Mouse (Mus musculus): ENCODE measurements at regions not wholly inside any gene's neighbourhood (a gene's known extent, or its start where the extent isn't known, plus 50 kb on each side); places are given as distances from the start of the nearest gene placed in this dataset.

GRCm38 (mm10) chr1:169439621-169440020, 91.6 kb downstream of the Nuf2 start:
- ATAC-seq (replicated peaks in 1 of 2; ENCODE audit: insufficient read depth in 1 of 2, low FRiP score in 2 of 2, low TSS enrichment in 1 of 2, low read depth in 1 of 2, poor library complexity in 2 of 2, severe bottlenecking in 2 of 2) = no peak

- no peak for ATAC-seq (replicated peaks in 1 of 2; ENCODE audit: insufficient read depth in 1 of 2, low FRiP score in 2 of 2, low TSS enrichment in 1 of 2, low read depth in 1 of 2, poor library complexity in 2 of 2, severe bottlenecking in 2 of 2)
Observed at GRCm38 (mm10) chr1:169438006-169438405, 93.3 kb downstream of the Nuf2 start.

GRCm38 (mm10) chr1:169422408-169422807, 108.9 kb downstream of the Nuf2 start:
- no peak for ATAC-seq (replicated peaks in 1 of 2; ENCODE audit: insufficient read depth in 1 of 2, low FRiP score in 2 of 2, low TSS enrichment in 1 of 2, low read depth in 1 of 2, poor library complexity in 2 of 2, severe bottlenecking in 2 of 2)

GRCm38 (mm10) chr1:169421671-169422070, 109.6 kb downstream of the Nuf2 start:
- no peak for ATAC-seq (replicated peaks in 1 of 2; ENCODE audit: insufficient read depth in 1 of 2, low FRiP score in 2 of 2, low TSS enrichment in 1 of 2, low read depth in 1 of 2, poor library complexity in 2 of 2, severe bottlenecking in 2 of 2)

GRCm38 (mm10) chr1:169418665-169419045, 112.6 kb downstream of the Nuf2 start:
- ATAC-seq (replicated peaks in 1 of 2; ENCODE audit: insufficient read depth in 1 of 2, low FRiP score in 2 of 2, low TSS enrichment in 1 of 2, low read depth in 1 of 2, poor library complexity in 2 of 2, severe bottlenecking in 2 of 2) = no peak

- ATAC-seq (replicated peaks in 1 of 2; ENCODE audit: insufficient read depth in 1 of 2, low FRiP score in 2 of 2, low TSS enrichment in 1 of 2, low read depth in 1 of 2, poor library complexity in 2 of 2, severe bottlenecking in 2 of 2) = no peak
Observed at GRCm38 (mm10) chr1:169417979-169418664, 113.1 kb downstream of the Nuf2 start.

GRCm38 (mm10) chr1:169416701-169417100, 114.6 kb downstream of the Nuf2 start:
- ATAC-seq (replicated peaks in 1 of 2; ENCODE audit: insufficient read depth in 1 of 2, low FRiP score in 2 of 2, low TSS enrichment in 1 of 2, low read depth in 1 of 2, poor library complexity in 2 of 2, severe bottlenecking in 2 of 2) = no peak

GRCm38 (mm10) chr1:169408120-169408519, 123.1 kb downstream of the Nuf2 start:
- ATAC-seq (replicated peaks in 1 of 2; ENCODE audit: insufficient read depth in 1 of 2, low FRiP score in 2 of 2, low TSS enrichment in 1 of 2, low read depth in 1 of 2, poor library complexity in 2 of 2, severe bottlenecking in 2 of 2) = no peak

- ATAC-seq (replicated peaks in 1 of 2; ENCODE audit: insufficient read depth in 1 of 2, low FRiP score in 2 of 2, low TSS enrichment in 1 of 2, low read depth in 1 of 2, poor library complexity in 2 of 2, severe bottlenecking in 2 of 2) = no peak
Observed at GRCm38 (mm10) chr1:169400841-169401240, 130.4 kb downstream of the Nuf2 start.

GRCm38 (mm10) chr1:169397371-169397770, 133.9 kb downstream of the Nuf2 start:
- ATAC-seq (replicated peaks in 1 of 2; ENCODE audit: insufficient read depth in 1 of 2, low FRiP score in 2 of 2, low TSS enrichment in 1 of 2, low read depth in 1 of 2, poor library complexity in 2 of 2, severe bottlenecking in 2 of 2) = no peak

- no peak for ATAC-seq (replicated peaks in 1 of 2; ENCODE audit: insufficient read depth in 1 of 2, low FRiP score in 2 of 2, low TSS enrichment in 1 of 2, low read depth in 1 of 2, poor library complexity in 2 of 2, severe bottlenecking in 2 of 2)
Observed at GRCm38 (mm10) chr1:169387056-169387455, 144.2 kb downstream of the Nuf2 start.

- no peak for ATAC-seq (replicated peaks in 1 of 2; ENCODE audit: insufficient read depth in 1 of 2, low FRiP score in 2 of 2, low TSS enrichment in 1 of 2, low read depth in 1 of 2, poor library complexity in 2 of 2, severe bottlenecking in 2 of 2)
Observed at GRCm38 (mm10) chr1:169385740-169386424, 145.4 kb downstream of the Nuf2 start.

GRCm38 (mm10) chr1:169374686-169375085, 156.6 kb downstream of the Nuf2 start:
- no peak for ATAC-seq (replicated peaks in 1 of 2; ENCODE audit: insufficient read depth in 1 of 2, low FRiP score in 2 of 2, low TSS enrichment in 1 of 2, low read depth in 1 of 2, poor library complexity in 2 of 2, severe bottlenecking in 2 of 2)

GRCm38 (mm10) chr1:169368758-169369157, 162.5 kb downstream of the Nuf2 start:
- no peak for ATAC-seq (replicated peaks in 1 of 2; ENCODE audit: insufficient read depth in 1 of 2, low FRiP score in 2 of 2, low TSS enrichment in 1 of 2, low read depth in 1 of 2, poor library complexity in 2 of 2, severe bottlenecking in 2 of 2)

GRCm38 (mm10) chr1:169367772-169368501, 163.3 kb downstream of the Nuf2 start:
- no peak for ATAC-seq (replicated peaks in 1 of 2; ENCODE audit: insufficient read depth in 1 of 2, low FRiP score in 2 of 2, low TSS enrichment in 1 of 2, low read depth in 1 of 2, poor library complexity in 2 of 2, severe bottlenecking in 2 of 2)

GRCm38 (mm10) chr1:169367316-169367715, 163.9 kb downstream of the Nuf2 start:
- ATAC-seq (replicated peaks in 1 of 2; ENCODE audit: insufficient read depth in 1 of 2, low FRiP score in 2 of 2, low TSS enrichment in 1 of 2, low read depth in 1 of 2, poor library complexity in 2 of 2, severe bottlenecking in 2 of 2) = no peak

GRCm38 (mm10) chr1:169362564-169362963, 168.7 kb downstream of the Nuf2 start:
- no peak for ATAC-seq (replicated peaks in 1 of 2; ENCODE audit: insufficient read depth in 1 of 2, low FRiP score in 2 of 2, low TSS enrichment in 1 of 2, low read depth in 1 of 2, poor library complexity in 2 of 2, severe bottlenecking in 2 of 2)

GRCm38 (mm10) chr1:169357652-169358241, 173.5 kb downstream of the Nuf2 start:
- ATAC-seq (replicated peaks in 1 of 2; ENCODE audit: insufficient read depth in 1 of 2, low FRiP score in 2 of 2, low TSS enrichment in 1 of 2, low read depth in 1 of 2, poor library complexity in 2 of 2, severe bottlenecking in 2 of 2) = no peak

Data from hematopoietic stem cell, adult 5-6 weeks (primary cell).